Mouse (Mus musculus) thymus, adult 2 months (tissue): ENCODE measurements around the gene Cisd3. TPM values are rescaled to one million over a fixed set of nuclear protein-coding genes. Genes with fewer than 3 reads are reported as not detected.

Experiments
- DNase-seq: peaks from one replicate; pipeline ENCODE4 v3.0.0; 2021
- H3K27ac ChIP-seq: fragments of 200-500 bp; 2 replicates; pipeline ENCODE4 v1.5.1; 2012; ENCODE audit warnings: low read length, control low read depth; ENCODE audit not compliant: control insufficient read depth, insufficient read depth
- H3K27me3 ChIP-seq: fragments of 200-500 bp; 2 replicates; pipeline ENCODE4 v1.6.1; 2012; ENCODE audit warnings: mild to moderate bottlenecking, low read length, moderate library complexity, mixed read lengths; ENCODE audit not compliant: control insufficient read depth, insufficient read depth
- H3K36me3 ChIP-seq: fragments of 200-500 bp; 2 replicates; pipeline ENCODE4 v1.6.1; 2012; ENCODE audit warnings: mild to moderate bottlenecking, low read length, moderate library complexity; ENCODE audit not compliant: control insufficient read depth, insufficient read depth
- H3K4me1 ChIP-seq: fragments of 200-500 bp; replicated peaks from 2 replicates; pipeline ENCODE4 v1.6.1; 2012; ENCODE audit warnings: low read length; ENCODE audit not compliant: control insufficient read depth, insufficient read depth
- H3K4me3 ChIP-seq: fragments of 200-500 bp; 2 replicates; pipeline ENCODE4 v1.5.1; 2012; ENCODE audit warnings: mild to moderate bottlenecking, low read length, control low read depth, moderate library complexity; ENCODE audit not compliant: control insufficient read depth, insufficient read depth
- CTCF ChIP-seq: fragments of 200-500 bp; IDR thresholded peaks from 2 replicates; pipeline ENCODE4 v1.5.1; 2012; ENCODE audit warnings: mild to moderate bottlenecking, control low read depth, low read length, moderate library complexity, borderline replicate concordance; ENCODE audit not compliant: control insufficient read depth, poor library complexity, insufficient read depth; ENCODE audit errors: extremely low read depth
- POLR2A ChIP-seq: fragments of 200-500 bp; IDR thresholded peaks from 2 replicates; pipeline ENCODE4 v1.6.1; 2012; ENCODE audit warnings: mild to moderate bottlenecking, low read length, control low read depth, moderate library complexity; ENCODE audit not compliant: control insufficient read depth, poor library complexity, insufficient read depth; ENCODE audit errors: extremely low read depth
- WGBS: fragments of 180-500 bp; shearing (Covaris S2); methylation state at CpG from one replicate; pipeline ENCODE4 v1.1.7; 2018; 5-methylcytosine and 5-hydroxymethylcytosine counted together
- polyA plus RNA-seq: library from polyadenylated mRNA; depleted of rRNA; stranded (reverse); fragments of >200 nt; gene quantifications from 2 replicates; pipeline ENCODE4 v1.2.3, GENCODE M21; 2012

Gene Cisd3
- polyA plus RNA-seq, 1 experiment, result 24.9 TPM

GRCm38 (mm10) chr11:97677842-97678241 is 7.8 kb upstream of the Cisd3 start:
- Histone ChIP-seq H3K36me3 (peaks cover 35% of the 10 kb centered on the region), H3K4me3 (no peak overlapping the region), H3K27ac (no peak overlapping the region), H3K27me3 (no peaks in the 10 kb centered on the region), H3K4me1 (no peaks in the 10 kb centered on the region)
- DNase-seq, result no peak
- WGBS, result 96% methylated on average over 8 of the region's 8 CpGs
- no peak for TF ChIP-seq POLR2A
- no peak for TF ChIP-seq CTCF

GRCm38 (mm10) chr11:97678301-97678700 is 7.3 kb upstream of the Cisd3 start:
- Histone ChIP-seq H3K27ac (no peak overlapping the region), H3K36me3 (peaks cover 35% of the 10 kb centered on the region), H3K27me3 (no peaks in the 10 kb centered on the region), H3K4me1 (peaks cover 1% of the 10 kb centered on the region), H3K4me3 (no peak overlapping the region)
- over 99% methylated on average over 15 of the region's 15 CpGs for WGBS
- no peak for DNase-seq
- TF ChIP-seq POLR2A, result no peak
- no peak for TF ChIP-seq CTCF

- no peak for DNase-seq
Measured at GRCm38 (mm10) chr11:97680430-97680829, 5.2 kb upstream of the Cisd3 start.

GRCm38 (mm10) chr11:97682504-97683055 is 3.0 kb upstream of the Cisd3 start:
- Histone ChIP-seq H3K4me1 (peaks cover 30% of the 10 kb centered on the region), H3K27ac (no peak overlapping the region)

More at GRCm38 (mm10) chr11:97680430-97680829, 5.2 kb upstream of the Cisd3 start:
- Histone ChIP-seq H3K4me1 (peaks cover 23% of the 10 kb centered on the region), H3K36me3 (peaks cover 16% of the 10 kb centered on the region), H3K4me3 (no peak overlapping the region), H3K27me3 (no peaks in the 10 kb centered on the region), H3K27ac (no peak overlapping the region)
- TF ChIP-seq POLR2A, result no peak
- no peak for TF ChIP-seq CTCF
- WGBS, result 95% methylated on average over 12 of the region's 12 CpGs

GRCm38 (mm10) chr11:97684063-97684680 is 1.5 kb upstream of the Cisd3 start:
- H3K36me3 ChIP-seq, result peaks cover 8% of the 10 kb centered on the region
- H3K27me3 ChIP-seq, result no peaks in the 10 kb centered on the region
- peak; percentile 75 for DNase-seq
- no peak overlapping the region for H3K4me3 ChIP-seq
- H3K27ac ChIP-seq, result peak overlapping the region; percentile 41
- H3K4me1 ChIP-seq, result peaks cover 30% of the 10 kb centered on the region
- TF ChIP-seq POLR2A, result no peak
- TF ChIP-seq CTCF, result no peak
- WGBS, result 7% methylated on average over 6 of the region's 6 CpGs

More at GRCm38 (mm10) chr11:97682504-97683055, 3.0 kb upstream of the Cisd3 start:
- WGBS, result 92% methylated on average over 6 of the region's 6 CpGs
- TF ChIP-seq POLR2A (no peak), CTCF (no peak)
- Histone ChIP-seq H3K4me3 (no peak overlapping the region), H3K27me3 (no peaks in the 10 kb centered on the region), H3K36me3 (peaks cover 13% of the 10 kb centered on the region)
- no peak for DNase-seq

- Histone ChIP-seq H3K36me3 (peaks cover 8% of the 10 kb centered on the region), H3K27ac (peak overlapping the region; percentile 41; the same call in 1 of the 2 replicates), H3K4me1 (peaks cover 30% of the 10 kb centered on the region), H3K27me3 (no peaks in the 10 kb centered on the region), H3K4me3 (no peak overlapping the region)
- WGBS, result 81% methylated on average over 7 of the region's 7 CpGs
- TF ChIP-seq CTCF, result no peak
- no peak for TF ChIP-seq POLR2A
- no peak for DNase-seq
Measured at GRCm38 (mm10) chr11:97684766-97685165, 860 bp upstream of the Cisd3 start.
